Mouse (Mus musculus): Measurements from ENCODE around the gene Lgi4. TPM values are rescaled to one million over a fixed set of nuclear protein-coding genes. Genes with fewer than 3 reads are reported as not detected.

Lgi4 gene
- polyA plus RNA-seq, 1 experiment: not detected

GRCm38 (mm10) chr7:31107781-31108180 is 48.6 kb downstream of the Lgi4 start:
- Histone ChIP-seq H3K27me3 (ENCODE audit: control insufficient read depth, insufficient read depth, insufficient read length) (peaks cover 23% of the 10 kb centered on the region), H3K36me3 (ENCODE audit: control insufficient read depth, insufficient read depth) (no peaks in the 10 kb centered on the region), H3K4me3 (no peak overlapping the region), H3ac (ENCODE audit: control insufficient read depth, insufficient read length) (no peak overlapping the region), H3K79me2 (ENCODE audit: control insufficient read depth, insufficient read depth) (no peaks in the 10 kb centered on the region), H3K4me2 (ENCODE audit: low read depth) (no peak overlapping the region)
- TF ChIP-seq POLR2AphosphoS2 (IDR thresholded peaks at IDR 0.05; ENCODE audit: insufficient read length, low read depth): no peak
- no peak for TF ChIP-seq SRF (IDR thresholded peaks at IDR 0.05; ENCODE audit: control insufficient read depth, insufficient read length, low read depth)
- TF ChIP-seq MAX (IDR thresholded peaks at IDR 0.05; ENCODE audit: low read depth): no peak
- TF ChIP-seq CEBPB (IDR thresholded peaks at IDR 0.05; ENCODE audit: insufficient read depth, poor library complexity, severe bottlenecking): no peak
- TF ChIP-seq TCF3 (IDR thresholded peaks at IDR 0.05; ENCODE audit: insufficient read length, low read depth): no peak
- TF ChIP-seq E2F4 (IDR thresholded peaks at IDR 0.05; ENCODE audit: insufficient read depth): no peak
- TF ChIP-seq MYOD1 (IDR thresholded peaks at IDR 0.05; ENCODE audit: control insufficient read depth in 1 of 3, insufficient read length in 2 of 3, low read depth in 2 of 3): no peak
- no peak for TF ChIP-seq TCF12 (IDR thresholded peaks at IDR 0.05; ENCODE audit: insufficient read depth, poor library complexity, severe bottlenecking)
- TF ChIP-seq REST (IDR thresholded peaks at IDR 0.05; ENCODE audit: insufficient read depth, insufficient read length): no peak
- no peak for TF ChIP-seq POLR2A (IDR thresholded peaks at IDR 0.05; ENCODE audit: insufficient read length, low read depth)
- TF ChIP-seq USF1 (IDR thresholded peaks at IDR 0.05; ENCODE audit: low read depth): no peak
- TF ChIP-seq MYOG (IDR thresholded peaks at IDR 0.05; ENCODE audit: control insufficient read depth in 1 of 3, insufficient read depth in 1 of 3, insufficient read length in 2 of 3, low read depth in 2 of 3): no peak

GRCm38 (mm10) chr7:31109091-31109490 is 49.9 kb downstream of the Lgi4 start:
- Histone ChIP-seq H3K27me3 (ENCODE audit: control insufficient read depth, insufficient read depth, insufficient read length) (peaks cover 18% of the 10 kb centered on the region), H3ac (ENCODE audit: control insufficient read depth, insufficient read length) (no peak overlapping the region), H3K79me2 (ENCODE audit: control insufficient read depth, insufficient read depth) (no peaks in the 10 kb centered on the region), H3K4me2 (ENCODE audit: low read depth) (no peak overlapping the region), H3K4me3 (no peak overlapping the region), H3K36me3 (ENCODE audit: control insufficient read depth, insufficient read depth) (no peaks in the 10 kb centered on the region)
- TF ChIP-seq MAX (IDR thresholded peaks at IDR 0.05; ENCODE audit: low read depth): no peak

- Histone ChIP-seq H3K27me3 (ENCODE audit: control insufficient read depth, insufficient read depth, insufficient read length) (peaks cover 13% of the 10 kb centered on the region), H3K4me3 (no peak overlapping the region), H3K36me3 (ENCODE audit: control insufficient read depth, insufficient read depth) (no peaks in the 10 kb centered on the region), H3K79me2 (ENCODE audit: control insufficient read depth, insufficient read depth) (no peaks in the 10 kb centered on the region), H3ac (ENCODE audit: control insufficient read depth, insufficient read length) (no peak overlapping the region), H3K4me2 (ENCODE audit: low read depth) (no peak overlapping the region)
- TF ChIP-seq MYOG (IDR thresholded peaks at IDR 0.05; ENCODE audit: control insufficient read depth in 1 of 3, insufficient read depth in 1 of 3, insufficient read length in 2 of 3, low read depth in 2 of 3) (no peak), SRF (IDR thresholded peaks at IDR 0.05; ENCODE audit: control insufficient read depth, insufficient read length, low read depth) (no peak), POLR2AphosphoS2 (IDR thresholded peaks at IDR 0.05; ENCODE audit: insufficient read length, low read depth) (no peak), REST (IDR thresholded peaks at IDR 0.05; ENCODE audit: insufficient read depth, insufficient read length) (no peak), TCF12 (IDR thresholded peaks at IDR 0.05; ENCODE audit: insufficient read depth, poor library complexity, severe bottlenecking) (no peak), MYOD1 (IDR thresholded peaks at IDR 0.05; ENCODE audit: control insufficient read depth in 1 of 3, insufficient read length in 2 of 3, low read depth in 2 of 3) (no peak), USF1 (IDR thresholded peaks at IDR 0.05; ENCODE audit: low read depth) (no peak), POLR2A (IDR thresholded peaks at IDR 0.05; ENCODE audit: insufficient read length, low read depth) (no peak), TCF3 (IDR thresholded peaks at IDR 0.05; ENCODE audit: insufficient read length, low read depth) (no peak)
These were observed 50.7 kb downstream of the Lgi4 start for GRCm38 (mm10) chr7:31109796-31110195.

GRCm38 (mm10) chr7:31110861-31111385 is 51.8 kb downstream of the Lgi4 start:
- Histone ChIP-seq H3ac (ENCODE audit: control insufficient read depth, insufficient read length) (no peak overlapping the region), H3K4me3 (no peak overlapping the region), H3K4me2 (ENCODE audit: low read depth) (no peak overlapping the region), H3K79me2 (ENCODE audit: control insufficient read depth, insufficient read depth) (no peaks in the 10 kb centered on the region), H3K27me3 (ENCODE audit: control insufficient read depth, insufficient read depth, insufficient read length) (peaks cover 8% of the 10 kb centered on the region), H3K36me3 (ENCODE audit: control insufficient read depth, insufficient read depth) (no peaks in the 10 kb centered on the region)
- TF ChIP-seq CEBPB (IDR thresholded peaks at IDR 0.05; ENCODE audit: insufficient read depth, poor library complexity, severe bottlenecking) (no peak), SRF (IDR thresholded peaks at IDR 0.05; ENCODE audit: control insufficient read depth, insufficient read length, low read depth) (no peak), MAX (IDR thresholded peaks at IDR 0.05; ENCODE audit: low read depth) (no peak), POLR2A (IDR thresholded peaks at IDR 0.05; ENCODE audit: insufficient read length, low read depth) (no peak), TCF12 (IDR thresholded peaks at IDR 0.05; ENCODE audit: insufficient read depth, poor library complexity, severe bottlenecking) (no peak), TCF3 (IDR thresholded peaks at IDR 0.05; ENCODE audit: insufficient read length, low read depth) (no peak), USF1 (IDR thresholded peaks at IDR 0.05; ENCODE audit: low read depth) (no peak), POLR2AphosphoS2 (IDR thresholded peaks at IDR 0.05; ENCODE audit: insufficient read length, low read depth) (no peak)

GRCm38 (mm10) chr7:31112036-31112435 is 52.9 kb downstream of the Lgi4 start:
- H3K4me3 ChIP-seq: no peak overlapping the region
- no peaks in the 10 kb centered on the region for H3K36me3 ChIP-seq (ENCODE audit: control insufficient read depth, insufficient read depth)
- H3K27me3 ChIP-seq (ENCODE audit: control insufficient read depth, insufficient read depth, insufficient read length): peaks cover 8% of the 10 kb centered on the region
- TF ChIP-seq REST (IDR thresholded peaks at IDR 0.05; ENCODE audit: insufficient read depth, insufficient read length) (no peak), SRF (IDR thresholded peaks at IDR 0.05; ENCODE audit: control insufficient read depth, insufficient read length, low read depth) (no peak), TCF3 (IDR thresholded peaks at IDR 0.05; ENCODE audit: insufficient read length, low read depth) (no peak), TCF12 (IDR thresholded peaks at IDR 0.05; ENCODE audit: insufficient read depth, poor library complexity, severe bottlenecking) (no peak), POLR2AphosphoS2 (IDR thresholded peaks at IDR 0.05; ENCODE audit: insufficient read length, low read depth) (no peak)
- no peak overlapping the region for H3K4me2 ChIP-seq (ENCODE audit: low read depth)
- H3K79me2 ChIP-seq (ENCODE audit: control insufficient read depth, insufficient read depth): no peaks in the 10 kb centered on the region
- no peak overlapping the region for H3ac ChIP-seq (ENCODE audit: control insufficient read depth, insufficient read length)
